Mouse (Mus musculus) frontal cortex, postnatal 25 days (tissue): ENCODE results near the gene Hist1h4b.
A peak's percentile ranks its signal among the peaks of the same experiment; 100 is the strongest.

Experiments
- DNase-seq, 2 experiments: peaks; one replicate each; pipeline ENCODE4 v3.0.0; 2022; ENCODE audit warnings: low spot score in 2 of 2

Hist1h4b gene

DNA sequence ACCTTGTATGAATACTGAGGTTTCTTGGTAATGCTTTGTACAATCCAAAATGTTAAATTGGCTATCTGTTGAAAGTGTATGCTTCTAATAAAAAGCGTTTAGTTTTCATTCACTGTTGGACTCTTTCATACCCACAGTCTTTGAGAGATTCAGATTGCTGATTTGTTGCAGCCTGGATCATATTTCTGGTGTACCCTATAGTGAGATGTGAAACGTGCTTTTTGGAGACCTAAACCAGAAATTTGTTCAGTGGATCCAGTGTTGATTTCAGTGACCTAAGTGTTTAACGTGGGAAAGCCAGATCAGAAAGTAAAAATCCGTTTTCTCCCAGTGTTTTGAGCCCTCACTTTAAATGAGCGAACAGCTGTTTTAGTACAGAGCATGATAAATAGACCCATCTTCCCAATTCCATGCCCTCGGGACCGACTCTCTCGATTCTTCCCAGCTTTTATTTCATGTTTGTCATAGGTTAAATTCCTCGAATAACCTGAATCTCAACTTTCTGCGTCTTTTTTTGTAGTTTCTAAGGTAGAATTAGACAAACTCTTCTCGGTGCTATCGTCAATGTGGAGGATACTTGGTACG is 16.5 kb upstream of the Hist1h4b start:
- no peak for DNase-seq

- no peak for DNase-seq
These were observed 15.9 kb upstream of the Hist1h4b start for GRCm38 (mm10) chr13:23740910-23741309.

GRCm38 (mm10) chr13:23742007-23742406 is 14.8 kb upstream of the Hist1h4b start:
- DNase-seq: no peak

DNA sequence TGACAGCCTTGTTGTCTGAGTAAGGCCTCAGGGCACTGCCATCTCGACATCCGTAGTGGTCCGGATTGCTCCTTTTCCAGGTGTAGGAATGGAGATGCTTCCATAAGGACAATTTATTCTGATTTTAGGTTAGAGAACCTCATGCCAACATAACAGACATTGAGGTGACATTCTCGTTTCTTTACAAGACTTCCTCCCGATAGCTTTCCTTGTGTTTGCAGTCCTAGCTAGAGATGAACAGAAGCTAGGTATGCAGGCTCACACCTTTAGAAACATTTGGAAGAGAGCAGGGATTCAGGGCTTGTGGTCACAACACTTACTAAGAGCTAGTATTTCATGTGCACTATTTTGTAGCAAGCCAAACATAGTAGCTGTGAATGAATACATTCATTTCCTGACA is 13.6 kb upstream of the Hist1h4b start:
- no peak for DNase-seq

GRCm38 (mm10) chr13:23743963-23744362 is 12.8 kb upstream of the Hist1h4b start:
- DNase-seq: no peak

GRCm38 (mm10) chr13:23744421-23745380 is 12.1 kb upstream of the Hist1h4b start:
- no peak for DNase-seq

DNA sequence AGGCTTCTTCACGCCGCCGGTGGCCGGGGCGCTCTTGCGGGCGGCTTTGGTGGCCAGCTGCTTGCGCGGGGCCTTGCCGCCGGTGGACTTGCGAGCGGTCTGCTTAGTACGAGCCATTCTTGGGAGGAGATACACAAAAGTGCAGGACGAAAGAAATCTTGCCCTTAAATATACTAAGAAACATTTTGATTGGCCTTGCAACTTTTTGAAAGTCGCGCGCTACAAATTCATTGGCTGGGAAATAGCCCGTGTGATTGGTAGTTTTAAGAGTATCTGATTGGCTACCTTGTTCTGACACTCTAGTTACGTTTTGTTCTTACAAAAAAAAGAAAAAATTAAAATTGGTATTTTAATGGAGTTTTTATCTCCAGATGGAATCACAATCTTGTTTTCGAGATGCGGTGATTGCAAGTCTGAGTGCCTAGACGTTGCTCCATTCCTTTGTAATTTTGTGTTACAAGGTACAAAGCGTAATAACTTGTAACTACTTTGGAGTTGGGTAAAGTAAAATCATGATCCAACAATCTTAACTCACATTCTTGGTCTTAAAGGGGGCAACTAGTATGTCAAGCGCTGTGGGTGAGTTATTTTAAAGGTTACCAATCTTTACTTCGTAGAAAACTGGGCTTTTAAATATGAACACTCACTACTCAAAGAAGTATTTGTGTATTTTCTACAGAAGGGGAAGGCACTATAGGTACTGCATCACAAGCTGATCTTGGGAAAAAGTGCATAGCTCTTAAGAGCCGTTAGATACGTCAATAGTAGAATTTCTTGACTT is 11.2 kb upstream of the Hist1h4b start, which contains the start of gene Hist1h3c:
Gene Hist1h3c (minus strand): TSS at position 222 of the 781 bp plus-strand sequence.
- peak; percentile 65 to 79 for DNase-seq

GRCm38 (mm10) chr13:23746201-23747080 is 10.4 kb upstream of the Hist1h4b start, which contains the start of gene Hist1h2bb:
Hist1h2bb (plus strand) TSS chr13:23746734.
- DNase-seq: peak; percentile 47 to 51

DNA sequence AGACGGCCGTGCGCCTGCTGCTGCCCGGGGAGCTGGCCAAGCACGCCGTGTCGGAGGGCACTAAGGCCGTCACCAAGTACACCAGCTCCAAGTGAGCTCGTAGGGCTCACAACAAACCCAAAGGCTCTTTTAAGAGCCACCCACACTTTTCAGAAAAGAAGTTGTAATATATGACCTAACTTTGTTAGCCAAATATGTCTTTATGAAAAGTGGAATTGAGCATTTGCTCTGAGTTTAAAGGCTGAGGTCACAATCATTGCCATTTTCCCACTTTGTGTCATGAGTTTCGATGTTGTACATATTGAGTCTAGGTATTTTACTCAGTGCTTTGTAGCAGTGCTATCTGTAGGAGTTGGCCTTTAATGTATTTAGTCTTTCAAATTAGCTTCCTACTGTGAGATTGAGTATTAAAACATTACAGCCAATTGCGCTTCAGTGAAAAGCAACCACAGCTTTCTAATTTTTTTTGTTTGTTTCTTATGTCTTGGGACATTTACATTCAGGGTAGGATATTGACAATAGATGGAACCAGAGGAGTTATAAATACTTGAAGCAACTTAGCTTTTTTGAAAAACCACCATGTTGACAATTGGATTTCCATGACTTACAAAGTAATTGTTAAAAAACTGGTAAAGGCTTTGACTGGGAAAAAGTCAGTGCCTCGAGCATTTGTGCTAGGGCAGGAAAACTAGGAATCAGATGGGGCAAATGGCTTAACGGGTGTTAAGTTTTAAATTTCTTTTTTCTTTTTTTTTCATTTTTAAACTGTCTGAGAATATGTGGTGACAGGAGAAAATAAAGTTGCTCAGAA is 9.5 kb upstream of the Hist1h4b start:
- DNase-seq: no peak

- DNase-seq: no peak
These were observed 8.9 kb upstream of the Hist1h4b start for GRCm38 (mm10) chr13:23747892-23748288.

- DNase-seq: no peak
These were observed 7.2 kb upstream of the Hist1h4b start for GRCm38 (mm10) chr13:23749563-23750121.

DNA sequence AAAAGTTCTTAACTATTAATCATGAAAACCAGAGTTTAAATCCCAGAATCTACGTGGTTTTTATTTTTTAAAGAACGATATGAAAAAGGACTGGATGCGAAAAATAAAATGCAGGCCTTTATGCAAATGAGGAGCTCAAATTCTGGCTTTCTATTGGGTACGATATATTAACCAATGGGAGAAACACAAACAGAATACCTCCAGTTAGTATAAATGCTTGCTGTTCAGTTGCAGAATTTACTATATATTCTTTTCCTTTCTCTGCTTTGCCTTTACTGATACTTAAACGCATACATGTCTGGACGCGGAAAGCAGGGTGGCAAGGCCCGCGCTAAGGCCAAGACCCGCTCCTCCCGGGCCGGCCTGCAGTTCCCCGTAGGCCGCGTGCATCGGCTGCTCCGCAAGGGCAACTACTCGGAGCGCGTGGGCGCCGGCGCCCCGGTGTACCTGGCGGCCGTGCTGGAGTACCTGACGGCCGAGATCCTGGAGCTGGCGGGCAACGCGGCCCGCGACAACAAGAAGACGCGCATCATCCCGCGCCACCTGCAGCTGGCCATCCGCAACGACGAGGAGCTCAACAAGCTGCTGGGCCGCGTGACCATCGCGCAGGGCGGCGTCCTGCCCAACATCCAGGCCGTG is 5.9 kb upstream of the Hist1h4b start, which contains the start of gene Hist1h2ab:
Gene Hist1h2ab (plus strand): TSS at position 288 of the 639 bp plus-strand sequence.
- DNase-seq: peak in 1 of 2 experiments; percentile 37

DNA sequence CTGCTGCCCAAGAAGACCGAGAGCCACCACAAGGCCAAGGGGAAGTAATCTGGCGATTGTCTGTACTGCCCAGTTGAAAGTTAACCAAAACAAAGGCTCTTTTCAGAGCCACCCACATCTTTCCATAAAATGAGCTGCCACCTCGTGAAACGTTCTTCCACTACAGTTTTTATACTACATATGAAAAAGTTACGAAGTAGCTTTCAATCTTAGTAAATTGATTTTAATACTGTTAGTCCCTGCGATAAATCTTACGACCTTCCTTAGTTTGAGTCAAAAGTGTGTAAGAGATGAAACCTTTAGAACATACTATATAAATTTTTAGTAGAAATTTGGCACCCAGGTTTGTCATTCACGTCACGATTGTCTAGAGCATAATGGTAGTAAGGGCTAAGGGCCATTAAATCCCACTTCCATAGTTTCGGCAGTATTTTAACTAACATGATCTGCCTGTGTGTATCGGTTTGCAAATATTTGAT is 5.3 kb upstream of the Hist1h4b start:
- no peak for DNase-seq

DNA sequence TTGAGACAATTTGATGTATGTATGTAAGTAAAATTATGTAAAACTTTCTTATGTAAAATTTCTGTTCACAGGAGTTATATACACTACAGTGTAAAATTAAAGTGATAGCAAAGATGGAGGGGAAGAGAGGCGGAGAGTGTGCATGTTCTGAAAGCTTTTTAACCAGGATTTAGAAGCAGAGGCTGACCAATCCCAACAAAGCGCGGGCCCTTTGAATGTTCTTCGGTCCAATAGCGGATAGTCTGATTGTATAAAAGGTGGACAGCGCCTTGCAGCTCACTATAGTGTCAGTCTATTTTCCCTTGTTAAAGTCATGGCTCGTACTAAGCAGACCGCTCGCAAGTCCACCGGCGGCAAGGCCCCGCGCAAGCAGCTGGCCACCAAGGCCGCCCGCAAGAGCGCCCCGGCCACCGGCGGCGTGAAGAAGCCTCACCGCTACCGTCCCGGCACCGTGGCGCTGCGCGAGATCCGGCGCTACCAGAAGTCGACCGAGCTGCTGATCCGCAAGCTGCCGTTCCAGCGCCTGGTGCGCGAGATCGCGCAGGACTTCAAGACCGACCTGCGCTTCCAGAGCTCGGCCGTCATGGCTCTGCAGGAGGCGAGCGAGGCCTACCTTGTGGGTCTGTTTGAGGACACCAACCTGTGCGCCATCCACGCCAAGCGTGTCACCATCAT is 4.6 kb upstream of the Hist1h4b start, which contains the start of gene Hist1h3b:
Gene Hist1h3b (plus strand): TSS at position 201 of the 675 bp plus-strand sequence.
- DNase-seq: peak; percentile 92 to 98

- DNase-seq: no peak
These were observed 4.1 kb upstream of the Hist1h4b start for GRCm38 (mm10) chr13:23752742-23753172.

DNA sequence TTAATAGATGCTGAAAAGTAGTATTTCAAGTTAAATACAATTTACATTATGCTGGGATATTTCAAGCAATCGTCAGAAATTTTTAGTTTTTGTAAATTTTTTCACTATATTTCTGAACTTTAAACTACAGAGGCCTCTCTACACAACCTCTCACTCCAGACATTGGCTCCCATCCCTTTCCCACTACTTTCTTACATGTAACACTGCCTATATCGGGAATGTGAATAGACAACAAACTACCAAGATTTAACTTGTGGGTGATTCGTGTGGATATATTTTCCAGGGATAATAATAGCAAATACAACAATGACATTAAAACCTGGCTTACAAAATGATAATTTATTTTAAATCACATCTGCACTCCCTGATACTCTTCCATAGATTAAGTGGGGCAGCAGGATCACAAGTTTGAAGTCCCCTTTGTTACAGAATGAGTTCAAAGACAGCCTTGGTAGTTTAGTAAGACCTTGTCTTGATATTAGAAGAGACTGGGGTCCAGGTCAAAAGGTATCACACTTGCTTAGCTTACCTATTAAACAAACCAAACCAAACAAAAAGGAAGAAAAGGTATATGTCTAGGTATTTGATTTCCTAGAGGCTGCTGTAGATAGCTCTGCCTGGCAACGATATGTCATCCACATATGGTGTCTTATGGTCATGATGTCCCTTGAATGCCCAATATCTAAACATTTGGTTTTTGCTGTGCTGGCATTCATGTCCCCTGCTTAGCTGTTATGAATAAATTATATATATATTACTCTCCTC is 3.3 kb upstream of the Hist1h4b start:
- no peak for DNase-seq

DNA sequence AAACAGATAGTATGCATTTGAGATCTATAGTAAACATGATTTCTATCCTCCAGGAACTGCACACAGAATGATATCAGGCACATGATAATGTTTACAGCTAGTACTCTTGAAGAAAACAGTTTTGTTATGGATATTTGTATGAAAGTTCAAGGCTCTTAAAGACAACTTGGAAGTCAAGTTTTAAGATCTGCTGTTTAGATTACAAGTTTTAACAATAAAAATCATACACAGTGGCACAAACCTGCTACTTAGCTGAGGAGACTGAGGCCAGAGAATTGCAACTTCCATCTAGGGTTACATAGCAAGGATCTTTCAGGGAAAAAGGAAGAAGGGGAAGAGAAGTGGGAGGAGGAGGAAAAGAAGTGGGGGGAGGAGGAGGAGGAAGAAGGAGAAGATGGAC is 1.8 kb upstream of the Hist1h4b start:
- no peak for DNase-seq
